Mouse (Mus musculus): ENCODE measurements around the gene Pde8b.

DNA sequence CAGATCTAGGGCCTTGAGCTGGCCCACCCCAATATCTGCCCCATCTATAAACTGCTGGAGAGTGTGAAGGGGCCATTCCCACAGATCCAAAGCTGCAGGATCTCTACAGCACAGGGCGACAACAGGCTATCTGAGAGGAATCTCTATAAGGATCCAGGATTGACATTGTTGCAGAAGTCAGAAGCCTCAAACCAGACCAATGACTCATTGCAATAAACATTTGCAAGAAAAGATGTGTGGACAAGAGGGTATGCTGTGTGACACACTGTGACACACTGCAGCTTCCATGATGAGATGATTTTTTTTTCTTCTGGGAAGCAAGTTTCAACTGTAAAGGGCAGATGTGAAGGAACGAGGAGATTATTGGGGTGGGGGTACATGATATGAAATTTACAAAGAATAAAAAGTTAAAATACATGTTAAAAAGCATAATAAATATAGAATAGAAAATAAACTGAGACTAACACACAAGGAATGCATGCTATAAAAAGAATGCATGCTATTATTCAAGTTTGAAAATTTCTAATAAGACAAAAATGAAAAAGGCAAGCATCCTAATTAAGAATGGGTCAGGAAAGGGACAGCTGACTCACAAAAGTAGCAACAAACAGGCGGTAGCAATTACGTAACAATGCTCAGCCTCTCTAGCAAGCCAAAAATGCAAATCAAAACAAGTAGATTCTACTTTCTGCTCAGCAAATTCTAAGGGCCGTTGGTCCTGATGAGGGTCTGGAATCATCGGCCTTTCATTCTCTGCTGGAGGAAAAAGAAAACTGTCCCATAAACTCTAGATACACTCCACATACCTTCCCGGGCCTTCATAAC, 114.6 kb downstream of the Pde8b start:
- TF ChIP-seq GATA1 (IDR thresholded peaks at IDR 0.05; ENCODE audit: borderline replicate concordance, low read length), result no peak
- TF ChIP-seq FLI1 (IDR thresholded peaks at IDR 0.05; ENCODE audit: low read length), result no peak

Measured in megakaryocyte, embryonic 14.5 days (primary cell).